Mouse (Mus musculus) cerebellum, adult 9-10 months (tissue): ENCODE data around the gene Abhd4.

Experiments
- DNase-seq: peaks from one replicate; pipeline ENCODE4 v3.0.0; 2022

Gene Abhd4

GRCm38 (mm10) chr14:54253741-54254291, at the start of gene Abhd4, which contains the start of gene Dad1:
Abhd4 (plus strand) TSS chr14:54254188.
Dad1 (minus strand) TSS chr14:54254104.
- peak; percentile 98 for DNase-seq

DNA sequence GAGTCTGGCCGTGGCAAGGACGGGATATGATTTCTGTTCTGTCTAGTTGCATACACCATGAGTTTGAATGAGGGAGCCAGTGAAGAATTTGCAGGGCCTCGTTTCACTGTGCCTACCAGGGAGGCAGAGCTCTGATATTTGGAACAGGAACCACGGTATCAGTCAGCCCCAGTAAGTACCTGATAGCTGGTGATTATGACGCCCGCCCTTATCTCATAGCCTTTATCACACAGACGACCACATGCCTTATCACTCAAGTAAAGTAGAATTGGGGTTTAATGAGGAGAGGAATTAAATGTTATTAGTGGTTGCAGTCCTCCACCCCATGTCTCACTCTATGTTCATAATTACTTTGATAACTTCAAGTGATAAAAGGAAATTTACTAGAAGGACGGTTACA, 49.7 kb upstream of the Abhd4 start:
- no peak for DNase-seq

GRCm38 (mm10) chr14:54204786-54205185, 49.2 kb upstream of the Abhd4 start:
- DNase-seq: no peak

- DNase-seq: no peak
Measured at GRCm38 (mm10) chr14:54205904-54206303, 48.1 kb upstream of the Abhd4 start.

DNA sequence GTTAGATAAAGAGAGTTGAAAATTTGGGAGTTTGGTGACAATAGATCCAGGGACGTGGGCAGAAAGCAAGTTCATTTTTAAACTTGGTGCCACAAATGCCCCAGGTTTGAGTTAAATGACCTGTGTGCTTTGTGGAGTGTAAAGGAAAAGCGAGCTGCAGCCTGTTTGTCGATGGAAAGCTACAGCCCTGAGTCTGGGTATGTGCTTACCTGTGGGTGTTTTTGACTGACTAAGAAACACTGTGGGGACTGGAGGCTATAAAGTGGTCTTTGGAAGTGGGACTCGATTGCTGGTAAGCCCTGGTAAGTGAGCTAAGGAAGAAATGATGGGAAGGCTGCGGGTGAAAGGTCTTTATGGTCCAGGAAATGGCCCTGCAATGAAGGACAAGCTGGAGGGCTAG, 47.7 kb upstream of the Abhd4 start:
- DNase-seq: no peak

DNA sequence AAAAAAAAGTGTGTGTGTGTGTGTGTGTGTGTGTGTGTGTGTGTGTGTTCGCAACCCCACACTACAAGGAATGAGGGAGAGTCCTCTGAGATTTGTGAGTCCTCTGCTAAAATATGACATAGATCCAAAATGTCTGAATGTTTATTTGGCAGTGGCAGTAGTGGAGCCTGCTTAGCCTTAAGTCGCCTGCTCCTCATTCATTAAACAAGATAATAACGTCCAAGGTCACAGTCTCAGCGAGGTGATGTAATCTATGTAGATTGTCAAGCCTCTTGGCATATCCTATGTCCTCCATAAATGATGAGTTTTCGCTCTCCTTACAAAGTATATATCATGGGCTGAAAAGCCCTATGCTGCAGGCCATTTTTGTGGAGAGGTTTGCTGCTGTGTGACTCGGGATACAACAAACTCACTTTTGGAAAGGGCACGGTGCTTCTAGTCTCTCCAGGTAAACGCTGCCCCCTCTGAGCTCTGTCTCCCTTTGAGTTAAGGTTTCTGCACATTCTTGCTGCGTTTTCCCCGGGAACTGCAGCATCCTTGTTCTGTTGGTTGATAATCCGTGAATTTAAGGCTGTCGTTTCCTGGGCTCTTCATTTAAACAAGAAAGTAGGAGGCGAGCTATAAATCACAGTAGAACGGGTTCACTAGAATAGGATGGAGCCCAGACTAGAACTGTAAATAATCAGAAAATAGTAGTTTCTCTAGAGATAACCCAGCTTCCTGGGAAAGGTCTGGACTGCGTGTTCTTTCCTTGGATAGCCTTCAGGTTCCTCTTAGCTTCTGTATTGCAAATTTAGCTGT, 47.0 kb upstream of the Abhd4 start:
- no peak for DNase-seq

GRCm38 (mm10) chr14:54207924-54208323, 46.1 kb upstream of the Abhd4 start:
- DNase-seq: no peak

GRCm38 (mm10) chr14:54208741-54209140, 45.2 kb upstream of the Abhd4 start:
- no peak for DNase-seq

DNA sequence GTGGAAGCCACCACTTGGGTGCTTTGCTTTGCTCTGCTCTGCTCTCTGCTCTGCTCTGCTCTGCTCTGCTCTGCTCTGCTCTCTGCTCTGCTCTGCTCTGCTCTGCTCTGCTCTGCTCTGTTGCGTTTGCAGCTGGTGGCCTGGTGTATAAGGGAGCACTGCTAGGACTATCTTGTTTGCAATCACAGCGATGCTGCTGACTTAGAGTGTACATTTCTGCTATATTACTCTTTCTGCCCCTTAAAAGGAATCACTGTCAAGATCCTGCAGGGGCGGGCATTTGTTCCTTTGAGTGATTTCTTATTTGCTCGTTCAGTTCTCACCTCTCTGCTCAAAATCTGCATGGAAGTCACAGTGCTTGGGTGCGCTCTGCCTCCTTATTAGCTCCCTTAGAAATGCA, 44.1 kb upstream of the Abhd4 start:
- no peak for DNase-seq

GRCm38 (mm10) chr14:54210401-54210800, 43.6 kb upstream of the Abhd4 start:
- no peak for DNase-seq

- DNase-seq: no peak
Measured at GRCm38 (mm10) chr14:54211199-54211598, 42.8 kb upstream of the Abhd4 start.

DNA sequence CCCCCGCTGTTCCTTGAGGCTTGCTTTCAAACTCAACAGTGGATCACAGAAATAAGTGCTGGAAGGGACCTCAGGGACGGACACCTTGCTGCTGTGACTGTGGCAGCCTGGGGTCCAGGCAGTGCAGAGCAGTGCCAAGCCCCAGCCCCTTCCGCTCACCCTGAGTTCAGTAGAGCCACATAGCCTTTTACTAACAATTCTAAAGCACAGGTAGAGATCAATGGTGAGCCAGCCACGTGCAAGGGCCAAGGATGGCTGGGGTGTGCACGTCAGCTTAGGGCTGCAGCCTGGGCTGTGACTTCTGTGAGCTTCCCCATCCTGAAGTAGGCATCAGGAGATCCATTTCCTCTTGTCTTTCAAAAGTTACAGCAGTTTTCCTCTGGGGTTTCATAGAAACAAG, 42.2 kb upstream of the Abhd4 start:
- DNase-seq: no peak

DNA sequence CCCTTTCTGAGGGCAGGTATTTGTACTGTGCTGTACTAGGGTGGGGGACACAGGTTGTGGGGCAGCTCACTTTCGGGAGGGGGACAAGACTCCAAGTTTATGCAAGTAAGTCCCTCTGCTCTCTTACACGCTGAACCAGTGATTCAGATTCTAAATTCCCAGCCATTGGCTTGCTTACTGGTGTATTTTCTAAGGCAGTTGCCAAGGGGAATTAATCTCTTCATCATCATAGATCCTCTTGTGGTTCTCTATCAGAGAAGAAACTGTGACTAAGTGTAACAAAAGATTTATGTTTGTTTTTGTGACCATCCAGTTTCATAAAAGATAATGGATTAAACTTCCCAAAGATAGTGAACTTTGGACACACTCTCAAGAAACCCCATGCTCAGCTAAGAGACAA, 40.3 kb upstream of the Abhd4 start:
- DNase-seq: no peak

DNA sequence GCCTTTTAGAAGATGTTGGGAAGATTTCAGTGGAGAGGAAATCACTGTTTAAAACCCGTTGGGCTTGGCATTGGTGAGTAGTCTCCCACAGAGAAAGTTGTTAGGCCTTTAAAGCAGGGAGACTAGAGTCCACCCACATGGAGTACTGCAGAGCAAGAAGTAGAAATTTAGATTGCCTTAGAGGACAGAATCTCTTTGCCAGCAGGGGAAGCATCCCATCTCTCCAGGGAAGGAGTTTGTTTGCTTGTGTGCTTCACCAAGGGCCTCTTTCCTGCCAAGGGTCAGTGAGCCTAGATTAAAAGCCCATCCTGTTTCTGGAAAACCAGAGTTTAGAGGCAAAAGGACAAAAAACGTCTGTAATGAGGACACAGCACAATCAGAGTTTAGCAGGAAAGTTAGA, 39.5 kb upstream of the Abhd4 start:
- no peak for DNase-seq

DNA sequence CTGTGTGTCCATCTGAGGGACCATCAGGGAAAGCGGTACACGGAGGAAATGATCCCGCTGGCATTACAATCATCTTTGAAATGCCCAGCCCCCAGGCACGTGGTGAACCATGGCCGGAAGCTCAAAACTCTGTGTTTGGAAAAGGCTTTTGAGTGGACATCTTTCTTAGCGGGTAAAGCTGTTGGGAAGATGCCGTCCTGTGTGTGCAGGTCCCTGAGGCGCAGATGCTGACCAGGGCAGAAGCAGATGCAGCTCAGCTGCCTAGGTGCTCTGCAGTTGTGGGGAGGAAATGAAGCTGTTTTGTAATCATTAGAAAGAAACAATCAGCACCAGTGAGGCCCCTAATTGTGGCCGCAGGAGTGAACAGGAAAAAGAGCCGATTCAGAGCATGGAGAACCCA, 39.1 kb upstream of the Abhd4 start:
- no peak for DNase-seq

GRCm38 (mm10) chr14:54216126-54216525, 37.9 kb upstream of the Abhd4 start:
- DNase-seq: no peak

- DNase-seq: no peak
Measured at GRCm38 (mm10) chr14:54218233-54218632, 35.8 kb upstream of the Abhd4 start.

DNA sequence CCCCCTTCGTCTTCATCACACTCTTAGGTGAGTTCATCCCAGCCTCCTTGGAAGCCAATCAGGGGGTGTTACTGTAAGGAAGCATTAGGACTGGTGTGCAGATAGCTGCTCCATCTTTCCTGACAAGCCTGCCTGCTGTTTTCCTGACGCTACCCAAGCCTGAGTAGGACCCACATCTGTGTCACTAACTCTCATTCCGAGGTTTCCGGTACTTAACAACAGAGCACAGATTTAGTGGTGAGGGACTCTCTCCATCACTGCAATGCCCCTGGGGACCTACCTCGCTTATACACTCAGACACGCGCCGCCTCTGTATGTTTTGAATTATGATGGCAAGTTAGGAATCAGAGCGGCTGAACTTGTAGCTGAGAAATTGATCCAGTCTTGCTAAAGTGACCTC, 35.3 kb upstream of the Abhd4 start:
- DNase-seq: no peak

- DNase-seq: no peak
Measured at GRCm38 (mm10) chr14:54219256-54219655, 34.7 kb upstream of the Abhd4 start.

DNA sequence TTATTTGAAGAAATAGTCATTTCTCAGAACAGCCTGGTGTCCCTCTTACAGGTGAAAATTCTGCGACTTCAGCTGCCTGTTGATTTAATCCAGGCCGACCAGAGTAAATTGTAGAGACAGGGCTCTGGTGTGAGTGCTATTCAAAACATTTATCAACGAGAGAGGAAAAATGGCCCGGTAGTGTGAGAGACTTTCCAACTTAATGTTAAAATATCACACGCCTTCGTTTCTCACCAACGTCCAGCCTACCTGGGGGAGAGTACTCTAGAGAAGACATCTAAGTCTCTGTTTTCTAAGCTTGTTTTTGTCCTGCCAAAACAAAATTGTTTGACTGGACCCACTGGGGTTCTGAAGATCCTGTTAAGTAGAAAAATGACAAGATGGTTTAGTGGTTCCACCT, 34.1 kb upstream of the Abhd4 start:
- DNase-seq: no peak

DNA sequence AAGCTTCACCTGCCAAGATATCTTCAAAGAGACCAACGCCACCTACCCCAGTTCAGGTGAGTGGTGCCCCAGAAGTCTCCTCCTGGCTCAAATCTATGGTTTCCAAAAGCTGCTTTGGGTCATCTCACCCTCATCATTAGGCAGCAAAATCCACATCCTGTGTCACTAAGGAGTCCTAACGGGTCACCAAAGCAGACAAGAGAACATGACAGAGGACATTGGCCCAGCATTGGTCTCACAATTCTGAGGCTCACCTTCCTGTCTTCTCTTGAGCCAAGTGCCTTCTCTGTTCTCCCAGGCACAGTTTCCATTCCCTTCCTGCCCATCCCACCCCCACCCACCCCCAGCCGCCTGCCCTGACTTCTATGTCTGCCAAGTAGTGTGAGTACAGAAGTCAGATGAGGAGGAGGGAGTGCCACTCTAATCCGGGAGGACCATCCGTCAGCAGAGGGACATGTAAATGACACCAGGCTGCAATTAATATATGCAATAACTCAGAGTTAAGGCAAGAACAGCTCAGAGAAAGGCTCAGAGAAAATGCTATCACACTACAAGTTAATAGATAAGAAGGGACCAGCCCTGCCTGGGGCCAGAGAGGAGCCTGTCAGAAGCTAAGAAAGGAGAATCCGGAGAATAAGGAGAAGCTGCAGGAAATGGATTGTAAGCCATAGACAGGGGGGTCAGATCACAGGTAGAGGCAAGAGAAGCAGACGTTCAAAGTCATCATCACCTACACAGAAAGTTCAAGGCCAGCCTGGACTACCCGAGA, 33.1 kb upstream of the Abhd4 start:
- no peak for DNase-seq

- DNase-seq: no peak
Measured at GRCm38 (mm10) chr14:54221641-54222040, 32.3 kb upstream of the Abhd4 start.

- DNase-seq: no peak
Measured at GRCm38 (mm10) chr14:54222289-54222727, 31.7 kb upstream of the Abhd4 start.
